Mouse (Mus musculus): ENCODE measurements at regions not wholly inside any gene's neighbourhood (a gene's known extent, or its start where the extent isn't known, plus 50 kb on each side); places are given as distances from the start of the nearest gene placed in this dataset.

- no peak for DNase-seq (ENCODE audit: low spot score)
These were observed 214.7 kb upstream of the Ccdc122 start for GRCm38 (mm10) chr14:76821892-76822291.

DNA sequence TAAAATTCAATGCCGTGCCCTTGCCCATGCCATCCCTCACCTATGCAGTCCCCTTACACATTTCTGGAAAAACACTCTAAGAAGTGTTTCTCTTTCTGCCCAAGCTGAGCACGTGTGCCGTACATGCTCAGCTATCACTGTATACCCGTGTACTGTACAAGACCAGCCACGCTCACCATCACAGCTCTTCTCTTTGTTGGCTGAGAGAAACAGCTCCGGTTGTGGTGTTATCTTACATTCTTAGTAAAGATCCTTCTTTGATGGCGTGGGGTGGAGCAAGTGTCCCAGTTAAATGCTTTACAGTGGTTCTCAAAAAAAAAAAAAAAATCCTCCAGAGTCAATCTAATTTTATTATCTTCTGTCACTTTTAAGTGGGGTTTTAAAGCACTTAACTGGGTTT is 215.1 kb upstream of the Ccdc122 start:
- DNase-seq (ENCODE audit: low spot score) = no peak

- no peak for DNase-seq (ENCODE audit: low spot score)
These were observed 215.6 kb upstream of the Ccdc122 start for GRCm38 (mm10) chr14:76820989-76821388.

DNA sequence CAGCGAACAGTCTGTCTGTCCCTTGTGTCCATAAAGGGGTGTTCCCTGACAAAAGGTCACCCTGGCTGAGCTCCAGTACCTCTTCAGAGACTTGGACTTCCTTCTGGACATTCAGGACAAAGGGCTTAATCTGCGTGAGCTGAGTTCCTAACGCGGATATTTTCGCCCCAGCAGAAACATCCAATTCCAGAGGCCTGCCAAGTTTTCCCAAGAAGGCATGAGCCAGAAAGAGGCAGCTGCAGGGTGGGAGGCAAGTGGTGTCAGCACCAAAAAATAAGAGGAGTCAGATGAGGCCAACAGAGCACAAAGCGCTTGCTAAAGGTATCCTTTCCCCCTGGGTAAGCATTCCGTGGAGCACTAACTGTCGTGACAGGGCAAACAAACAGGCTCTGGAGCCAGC is 216.9 kb upstream of the Ccdc122 start:
- DNase-seq (ENCODE audit: low spot score) = no peak

GRCm38 (mm10) chr14:76818256-76819010 is 218.1 kb upstream of the Ccdc122 start:
- no peak for DNase-seq (ENCODE audit: low spot score)

DNA sequence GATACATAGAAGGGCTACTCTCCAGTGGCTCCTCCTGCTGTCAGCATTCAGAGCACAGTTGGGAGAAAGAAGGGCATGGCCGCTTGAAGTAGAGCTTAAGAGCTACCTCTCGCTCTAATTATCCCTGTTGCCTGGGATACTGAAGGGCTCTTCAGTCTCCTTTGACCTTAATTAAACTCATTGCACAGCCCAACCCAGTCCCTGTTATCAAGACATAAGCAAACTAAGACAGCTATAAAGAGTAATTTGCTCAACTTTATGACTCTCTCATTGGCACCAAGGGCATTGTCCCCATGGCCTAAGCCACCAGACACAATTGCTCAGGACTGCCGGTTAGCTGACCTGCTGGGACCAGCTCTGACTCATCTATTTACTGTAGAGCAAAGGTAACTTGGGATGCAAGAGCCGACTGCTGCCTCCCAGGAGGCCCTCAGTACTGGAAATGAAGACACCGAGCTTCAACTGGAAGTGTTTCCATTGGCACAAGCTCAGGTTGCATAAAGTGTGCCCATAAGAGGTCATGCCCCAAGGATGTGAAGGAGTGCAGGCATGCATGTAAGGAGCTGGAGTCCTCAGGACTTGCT is 219.3 kb upstream of the Ccdc122 start:
- DNase-seq (ENCODE audit: low spot score) = no peak

DNA sequence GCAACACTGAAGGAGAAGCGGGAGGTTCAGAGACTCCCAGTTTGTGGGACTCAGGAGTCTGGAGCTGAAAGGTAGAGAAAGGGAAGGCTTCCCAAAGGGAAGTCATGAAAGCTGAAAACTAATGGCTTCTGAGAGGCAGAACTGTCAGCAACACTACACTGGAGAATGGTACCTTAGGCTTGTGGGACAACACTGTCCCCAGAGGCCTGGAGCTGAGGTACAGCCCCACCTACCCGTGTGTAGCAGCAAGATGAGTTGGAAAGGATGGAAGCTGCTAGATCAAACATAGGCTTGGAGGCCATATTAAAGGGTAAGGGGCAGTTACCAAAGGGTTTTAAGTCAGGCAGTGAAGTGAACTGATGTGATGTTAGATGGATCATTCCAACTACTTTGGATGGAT is 219.9 kb upstream of the Ccdc122 start:
- DNase-seq (ENCODE audit: low spot score) = no peak

DNA sequence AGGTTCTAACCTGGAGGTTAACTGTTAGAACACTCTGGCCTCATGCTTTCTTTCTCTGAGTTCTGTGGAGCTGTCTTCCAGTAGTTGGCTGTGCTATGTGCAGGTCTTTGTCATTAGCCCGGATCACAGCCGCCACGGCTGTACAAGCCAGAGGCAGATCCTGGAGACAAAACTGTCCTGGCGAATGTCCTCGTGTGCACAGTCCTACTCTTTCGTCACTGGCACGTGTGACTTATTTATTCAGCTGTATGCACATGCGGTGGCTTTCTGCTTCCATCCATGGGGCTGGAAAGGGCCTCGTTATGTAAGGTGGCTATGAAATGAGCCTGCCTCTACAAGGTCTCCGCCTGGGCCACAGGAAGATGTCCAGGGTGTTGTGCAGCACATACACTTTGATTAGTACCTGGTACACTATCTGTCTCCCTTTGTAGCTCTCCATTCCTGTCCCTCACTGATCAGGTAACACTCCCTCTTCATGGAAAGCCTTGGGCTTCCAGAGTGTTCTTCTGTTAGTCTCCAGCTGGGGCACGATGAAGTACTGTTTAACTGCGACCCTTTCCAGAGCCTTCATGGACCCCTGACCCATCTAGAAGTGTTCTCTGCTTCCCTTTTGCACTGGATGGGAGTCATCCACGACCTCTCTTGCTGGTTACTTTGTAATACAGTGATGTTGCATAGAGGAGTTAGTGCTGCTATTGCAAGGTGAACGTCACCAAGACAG is 224.3 kb upstream of the Ccdc122 start:
- no peak for DNase-seq (ENCODE audit: low spot score)

DNA sequence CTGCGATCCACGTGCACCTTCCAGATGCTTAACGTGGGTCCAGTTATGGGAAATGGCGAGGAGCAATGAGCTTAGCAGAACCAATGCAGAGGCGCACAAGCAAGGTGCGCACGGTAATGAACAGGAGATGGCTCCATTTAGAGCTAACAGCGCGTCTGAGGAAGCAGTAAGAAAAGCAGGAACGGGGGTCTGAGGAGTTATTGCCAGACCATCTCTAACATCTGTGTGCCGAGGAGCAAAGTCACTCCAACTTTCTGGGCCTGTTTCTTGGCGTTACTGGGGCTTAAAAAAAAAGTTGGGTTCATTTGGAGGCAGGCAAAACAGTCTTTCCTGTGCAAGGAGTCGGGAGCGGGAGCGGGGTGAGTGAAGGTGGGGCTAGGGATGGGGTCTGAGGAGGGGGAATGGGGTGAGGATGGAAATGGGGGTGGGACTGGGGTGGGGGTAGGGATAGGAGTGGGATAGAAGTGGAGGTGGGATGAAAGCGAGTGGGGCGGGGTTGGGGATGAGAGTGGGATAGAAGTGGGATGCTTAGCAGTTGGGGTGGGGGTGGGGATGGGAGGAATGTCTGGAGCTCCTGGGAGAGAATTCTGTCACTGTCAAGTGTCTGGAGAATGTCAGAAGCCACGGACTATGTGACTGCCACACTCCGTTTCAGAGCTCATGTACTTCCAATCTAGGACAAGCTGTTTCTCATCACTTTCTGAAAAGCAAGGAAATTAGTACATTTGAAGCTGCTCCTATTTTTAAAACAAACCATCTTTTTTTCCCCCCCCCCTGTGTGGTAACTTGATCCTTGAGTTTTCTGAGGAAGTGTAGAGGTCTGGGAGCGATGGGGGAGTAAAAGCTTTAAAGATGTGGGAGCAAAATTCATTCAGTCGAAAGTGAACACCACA is 225.6 kb upstream of the Ccdc122 start:
- DNase-seq (ENCODE audit: low spot score) = no peak

- DNase-seq (ENCODE audit: low spot score) = no peak
These were observed 226.5 kb upstream of the Ccdc122 start for GRCm38 (mm10) chr14:76810041-76810440.

- DNase-seq (ENCODE audit: low spot score) = no peak
These were observed 227.2 kb upstream of the Ccdc122 start for GRCm38 (mm10) chr14:76809411-76809810.

- DNase-seq (ENCODE audit: low spot score) = no peak
These were observed 231.3 kb upstream of the Ccdc122 start for GRCm38 (mm10) chr14:76805151-76805785.

DNA sequence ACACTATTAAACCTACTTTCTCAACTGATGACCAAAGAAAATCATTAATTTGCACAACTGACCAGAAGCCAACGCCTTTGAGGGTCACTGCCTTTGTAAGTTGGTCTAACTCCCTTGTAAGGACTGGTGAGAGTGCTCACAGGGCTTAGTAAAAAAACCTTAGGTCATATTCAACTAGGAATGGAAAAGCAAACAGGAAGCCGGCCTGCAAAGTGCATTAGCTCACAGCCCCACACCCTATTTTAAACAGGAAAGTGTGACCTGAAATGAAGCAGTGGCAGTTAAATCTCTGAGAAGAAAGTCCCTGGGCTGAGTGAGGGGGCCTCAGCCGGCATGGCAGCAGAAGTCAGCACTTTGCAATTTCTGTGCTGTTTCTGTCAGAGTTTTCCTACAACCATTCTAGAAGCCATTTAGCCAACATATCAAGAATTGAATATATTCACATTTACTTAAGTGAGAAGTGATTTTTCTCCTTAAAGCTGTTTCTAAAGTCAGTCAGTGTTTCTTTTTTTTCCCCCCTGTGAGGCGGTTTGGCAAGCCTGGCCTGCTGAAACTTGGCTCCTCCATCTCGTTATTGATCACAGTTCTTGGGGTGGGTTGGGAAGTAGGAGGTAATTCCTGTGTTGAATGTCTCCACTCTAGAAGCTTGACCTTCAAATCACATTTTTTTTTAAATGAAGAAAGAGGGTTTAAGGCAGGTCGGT is 232.0 kb upstream of the Ccdc122 start:
- no peak for DNase-seq (ENCODE audit: low spot score)

GRCm38 (mm10) chr14:76800181-76800580 is 236.4 kb upstream of the Ccdc122 start:
- DNase-seq (ENCODE audit: low spot score) = no peak

DNA sequence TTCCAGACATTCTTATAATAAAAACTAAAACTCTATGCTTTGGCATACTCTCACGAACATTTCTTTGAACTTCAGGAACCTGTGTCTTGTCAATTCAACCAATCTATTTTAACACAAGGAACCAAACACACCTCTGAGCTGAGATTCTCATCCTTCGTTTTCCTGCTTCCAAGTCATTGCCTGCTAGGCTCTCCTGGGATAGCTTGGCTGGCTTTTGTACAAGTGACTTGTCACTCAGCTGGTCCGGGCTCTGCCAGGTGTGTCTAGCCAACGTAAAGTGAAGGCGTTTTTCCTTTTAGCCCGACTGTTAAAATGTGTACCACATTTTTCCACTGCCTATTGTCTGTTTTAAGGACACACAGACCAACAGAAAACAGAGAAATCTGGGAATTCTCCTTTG is 236.8 kb upstream of the Ccdc122 start:
- no peak for DNase-seq (ENCODE audit: low spot score)

DNA sequence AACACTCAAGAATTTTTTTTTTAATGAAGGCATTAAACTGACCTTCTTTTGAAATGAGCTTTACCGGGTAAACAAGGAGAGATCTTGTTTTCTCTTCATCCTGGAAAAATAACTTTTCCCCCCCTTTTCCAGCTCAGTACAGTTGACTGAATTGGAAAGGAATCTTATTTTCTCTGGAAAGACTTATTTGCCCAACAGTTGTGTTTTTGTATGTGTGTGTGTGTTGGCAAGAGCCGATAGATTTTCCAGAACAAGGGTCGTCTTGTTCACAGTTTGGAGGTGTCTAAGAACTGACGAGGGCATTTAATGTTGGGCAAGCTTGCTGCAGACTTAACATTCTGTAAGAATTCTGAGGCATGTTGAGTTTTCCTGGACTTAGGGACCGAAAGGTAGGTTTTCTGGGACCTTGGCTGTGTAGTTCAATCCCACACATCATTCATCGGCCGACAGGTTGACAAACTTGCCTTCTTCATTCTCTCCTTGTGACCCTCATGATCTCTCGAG is 237.6 kb upstream of the Ccdc122 start:
- no peak for DNase-seq (ENCODE audit: low spot score)

DNA sequence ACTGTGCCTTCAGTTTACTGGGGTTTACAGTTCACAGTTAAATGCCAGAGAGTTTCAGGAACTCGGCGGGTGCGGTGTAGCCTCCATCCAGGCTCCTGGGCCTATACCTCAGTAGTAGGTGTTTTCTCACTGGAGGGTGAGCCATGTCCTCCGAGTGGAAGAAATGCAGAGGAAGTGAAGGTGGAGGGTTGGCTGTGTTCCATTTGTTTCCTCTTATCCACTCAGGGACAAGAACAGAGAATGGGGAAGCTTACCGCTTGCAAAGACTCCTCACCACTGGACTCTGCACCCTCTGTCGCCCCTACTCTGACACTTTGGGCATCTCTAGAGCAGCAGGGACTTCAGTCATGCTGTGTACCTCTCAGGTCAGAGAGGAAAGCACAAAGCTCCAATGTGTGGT is 238.1 kb upstream of the Ccdc122 start:
- DNase-seq (ENCODE audit: low spot score) = no peak

GRCm38 (mm10) chr14:76797518-76797917 is 239.1 kb upstream of the Ccdc122 start:
- no peak for DNase-seq (ENCODE audit: low spot score)

GRCm38 (mm10) chr14:76791811-76792571 is 235.3 kb upstream of the Serp2 start:
- DNase-seq (ENCODE audit: low spot score) = no peak

DNA sequence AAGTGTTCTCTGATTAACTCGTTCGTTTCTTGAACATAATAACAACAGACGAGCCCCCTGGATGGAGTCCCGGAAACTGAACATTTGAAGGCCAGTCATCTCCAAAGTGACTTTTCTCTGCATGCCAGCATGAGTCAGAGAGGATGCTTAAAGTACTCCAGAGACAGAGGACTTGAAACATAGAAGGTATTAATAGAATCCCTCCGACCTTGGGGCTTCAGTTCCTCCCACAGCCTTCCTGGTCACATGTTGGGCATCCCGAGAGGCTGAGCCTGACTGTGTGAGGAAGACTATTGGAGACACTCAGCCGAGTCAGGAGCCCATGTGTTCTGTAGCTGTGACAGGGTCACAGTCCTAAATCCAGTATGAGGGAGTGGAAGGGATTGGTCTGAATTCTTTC is 232.7 kb upstream of the Serp2 start:
- no peak for DNase-seq (ENCODE audit: low spot score)
